Mouse (Mus musculus) G1E (cell line): Measurements from ENCODE around the gene Itga1.

Experiments used
- CTCF ChIP-seq: IDR thresholded peaks from 2 replicates; pipeline ENCODE4 v1.5.1; 2012; ENCODE audit warnings: low read depth, low read length, inconsistent platforms, mixed read lengths
- GATA1 ChIP-seq: IDR thresholded peaks from 2 replicates; pipeline ENCODE4 v1.6.1; 2012; ENCODE audit warnings: borderline replicate concordance, low read length, inconsistent platforms, mixed read lengths
- GATA2 ChIP-seq: IDR thresholded peaks from 2 replicates; pipeline ENCODE4 v1.6.1; 2012; ENCODE audit warnings: low read depth, low read length, inconsistent platforms, borderline replicate concordance

GRCm38 (mm10) chr13:115025394-115025793 is 76.4 kb downstream of the Itga1 start:
- TF ChIP-seq GATA1 (no peak), CTCF (no peak), GATA2 (no peak)
